Mouse (Mus musculus): ENCODE data around the gene Ptcd3. TPM values are rescaled to one million over a fixed set of nuclear protein-coding genes. Genes with fewer than 3 reads are reported as not detected.
A peak's percentile ranks its signal among the peaks of the same experiment; 100 is the strongest.
"Not testable (repeated sequence)": the region's sequence is repeated elsewhere in the genome, so short reads cannot be mapped to it uniquely, and the experiment has no call there.

Ptcd3 gene
- polyA plus RNA-seq, 1 experiment from 2014 or later: 131 TPM

DNA sequence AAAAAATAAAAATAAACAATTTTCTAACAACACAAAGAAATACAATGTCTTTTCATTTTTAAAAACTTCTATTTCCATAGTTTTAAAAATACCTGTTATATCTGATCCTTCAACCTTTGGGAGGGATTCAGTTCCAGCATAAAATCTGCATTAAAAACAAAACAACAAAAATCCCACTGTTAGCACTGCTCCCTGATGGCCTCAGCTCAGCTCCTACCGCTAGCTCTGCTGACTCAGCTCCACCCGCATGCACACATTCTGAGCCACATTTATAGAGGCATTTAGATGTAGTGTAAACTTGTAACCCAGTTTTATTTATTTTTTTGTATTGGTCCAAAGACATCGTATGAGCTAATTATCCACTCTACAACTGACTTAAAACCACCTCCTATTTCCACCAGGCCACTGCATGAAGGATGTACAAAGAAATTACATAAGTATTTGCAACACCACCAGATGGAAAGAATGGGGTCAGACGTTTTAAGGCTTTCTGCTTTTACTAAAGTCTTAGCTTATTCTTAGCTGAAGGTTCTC, 781 bp downstream of the Ptcd3 start:
- no peaks in the 10 kb centered on the region for H3K27me3 ChIP-seq (ENCODE audit: control insufficient read depth, insufficient read depth, low read length)
- peak overlapping the region; percentile 73 for H3K9ac ChIP-seq (ENCODE audit: low read depth, low read length)
- peak overlapping the region; percentile 82 for H3K4me2 ChIP-seq (replicated peaks; ENCODE audit: low read depth, low read length)
- 6% methylated on average over 4 of the region's 4 CpGs for WGBS
- H3K27ac ChIP-seq (ENCODE audit: low read depth, low read length): no peak overlapping the region
- H3K4me1 ChIP-seq (ENCODE audit: control insufficient read depth, insufficient read depth, low read length): peaks cover 10% of the 10 kb centered on the region; the same call in 1 of the 2 replicates
- H3K9me3 ChIP-seq (ENCODE audit: control insufficient read depth, low read length): no peaks in the 10 kb centered on the region
- no peak for ATAC-seq (ENCODE audit: low FRiP score, low TSS enrichment)
- peak overlapping the region; percentile 85 for H3K4me3 ChIP-seq (ENCODE audit: low read length)
- H3K36me3 ChIP-seq (ENCODE audit: control insufficient read depth, insufficient read depth, low read length): peaks cover 38% of the 10 kb centered on the region

DNA sequence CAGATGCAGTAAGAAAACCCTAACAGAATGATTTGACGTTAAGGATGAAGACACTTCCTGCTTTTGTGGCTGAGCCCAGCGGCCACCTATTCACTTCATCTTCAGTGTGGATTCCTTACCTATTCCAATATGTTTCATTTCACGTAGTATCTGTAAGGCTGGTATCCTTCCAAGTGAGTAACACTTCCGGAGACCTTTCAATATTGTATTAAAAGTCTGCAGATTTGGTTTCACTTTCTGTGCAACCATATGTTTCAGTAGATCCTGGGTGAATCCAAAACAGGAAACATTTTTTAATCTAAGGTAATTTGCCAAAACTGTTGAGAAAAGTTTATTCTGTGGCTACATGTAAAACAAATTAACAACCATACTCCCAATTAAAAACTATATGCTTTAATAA, 15.3 kb downstream of the Ptcd3 start:
- Histone ChIP-seq H3K9me3 (ENCODE audit: control insufficient read depth, low read length) (no peaks in the 10 kb centered on the region), H3K36me3 (ENCODE audit: control insufficient read depth, insufficient read depth, low read length) (peaks cover 98% of the 10 kb centered on the region), H3K4me1 (ENCODE audit: control insufficient read depth, insufficient read depth, low read length) (no peaks in the 10 kb centered on the region), H3K27ac (ENCODE audit: low read depth, low read length) (no peak overlapping the region), H3K9ac (ENCODE audit: low read depth, low read length) (no peak overlapping the region), H3K27me3 (ENCODE audit: control insufficient read depth, insufficient read depth, low read length) (no peaks in the 10 kb centered on the region), H3K4me3 (ENCODE audit: low read length) (no peak overlapping the region), H3K4me2 (replicated peaks; ENCODE audit: low read depth, low read length) (no peak overlapping the region)
- WGBS: 94% methylated on average over 4 of the region's 4 CpGs
- ATAC-seq (ENCODE audit: low FRiP score, low TSS enrichment): no peak

DNA sequence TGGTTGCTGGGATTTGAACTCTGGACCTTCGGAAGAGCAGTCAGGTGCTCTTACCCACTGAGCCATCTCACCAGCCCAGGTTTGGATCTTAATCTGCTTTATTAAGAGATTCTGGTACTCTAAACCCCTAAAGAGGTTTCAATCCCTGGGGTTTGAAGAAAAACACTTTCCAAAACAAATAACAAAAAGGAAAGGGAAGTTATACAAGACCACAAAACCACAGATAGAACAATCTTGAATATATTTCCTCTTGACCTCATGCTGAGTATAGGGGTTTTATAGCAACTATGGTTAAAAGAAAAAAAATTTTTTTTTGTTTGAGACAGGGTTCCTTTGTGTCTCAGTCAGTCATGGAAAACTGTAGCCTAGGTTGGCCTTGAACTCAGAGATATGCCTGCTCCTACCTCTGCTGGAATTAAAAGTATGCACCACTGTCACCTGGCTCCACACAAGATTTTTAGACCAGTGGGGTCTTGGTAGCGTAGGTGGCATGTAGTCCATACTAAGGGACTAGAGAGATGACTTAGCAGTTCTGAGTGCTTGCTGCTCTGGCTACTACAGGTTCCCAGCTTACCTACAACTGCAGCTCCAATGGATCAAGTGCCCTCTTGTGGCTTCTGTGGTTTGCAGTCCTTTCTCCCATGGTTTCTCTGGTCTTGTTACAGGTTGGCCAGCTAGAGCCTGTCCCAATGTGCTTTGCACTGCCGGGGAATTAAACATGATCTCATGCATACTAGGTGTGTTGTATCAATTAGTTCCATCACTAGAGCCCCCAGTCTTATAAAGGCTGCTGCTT, 30.4 kb downstream of the Ptcd3 start:
- WGBS: 91% methylated on average over 3 of the region's 3 CpGs
- H3K4me2 ChIP-seq (replicated peaks; ENCODE audit: low read depth, low read length): no peak overlapping the region
- H3K9ac ChIP-seq (ENCODE audit: low read depth, low read length): no peak overlapping the region
- H3K4me3 ChIP-seq (ENCODE audit: low read length): no peak overlapping the region
- H3K9me3 ChIP-seq (ENCODE audit: control insufficient read depth, low read length): no peaks in the 10 kb centered on the region
- peaks cover 85% of the 10 kb centered on the region for H3K36me3 ChIP-seq (ENCODE audit: control insufficient read depth, insufficient read depth, low read length)
- H3K27ac ChIP-seq (ENCODE audit: low read depth, low read length): no peak overlapping the region
- no peaks in the 10 kb centered on the region for H3K27me3 ChIP-seq (ENCODE audit: control insufficient read depth, insufficient read depth, low read length)
- no peak for ATAC-seq (ENCODE audit: low FRiP score, low TSS enrichment)
- H3K4me1 ChIP-seq (ENCODE audit: control insufficient read depth, insufficient read depth, low read length): no peaks in the 10 kb centered on the region

DNA sequence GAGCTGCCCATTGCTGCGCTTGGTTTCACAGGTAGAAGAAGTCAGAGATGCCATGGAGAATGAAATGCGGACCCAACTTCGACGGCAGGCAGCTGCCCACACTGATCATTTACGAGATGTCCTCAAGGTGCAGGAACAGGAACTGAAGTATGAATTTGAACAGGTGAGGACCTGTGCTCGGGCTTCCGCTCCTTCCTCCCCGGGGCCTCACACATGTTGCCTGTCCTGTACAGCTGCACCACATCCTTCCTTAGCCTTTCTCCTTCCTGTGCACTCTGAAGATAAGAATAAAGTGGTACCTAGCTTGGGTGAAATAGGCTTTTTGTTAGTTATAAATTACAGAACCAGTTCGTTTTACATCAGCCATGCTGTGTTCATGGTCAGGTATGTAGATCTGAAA, 37.2 kb downstream of the Ptcd3 start:
- Histone ChIP-seq H3K4me3 (ENCODE audit: low read length) (no peak overlapping the region), H3K4me2 (replicated peaks; ENCODE audit: low read depth, low read length) (no peak overlapping the region), H3K9ac (ENCODE audit: low read depth, low read length) (no peak overlapping the region), H3K36me3 (ENCODE audit: control insufficient read depth, insufficient read depth, low read length) (peaks cover 78% of the 10 kb centered on the region), H3K9me3 (ENCODE audit: control insufficient read depth, low read length) (no peaks in the 10 kb centered on the region), H3K27ac (ENCODE audit: low read depth, low read length) (no peak overlapping the region), H3K27me3 (ENCODE audit: control insufficient read depth, insufficient read depth, low read length) (no peaks in the 10 kb centered on the region), H3K4me1 (ENCODE audit: control insufficient read depth, insufficient read depth, low read length) (no peaks in the 10 kb centered on the region)
- ATAC-seq (ENCODE audit: low FRiP score, low TSS enrichment): no peak
- 92% methylated on average over 9 of the region's 9 CpGs for WGBS

DNA sequence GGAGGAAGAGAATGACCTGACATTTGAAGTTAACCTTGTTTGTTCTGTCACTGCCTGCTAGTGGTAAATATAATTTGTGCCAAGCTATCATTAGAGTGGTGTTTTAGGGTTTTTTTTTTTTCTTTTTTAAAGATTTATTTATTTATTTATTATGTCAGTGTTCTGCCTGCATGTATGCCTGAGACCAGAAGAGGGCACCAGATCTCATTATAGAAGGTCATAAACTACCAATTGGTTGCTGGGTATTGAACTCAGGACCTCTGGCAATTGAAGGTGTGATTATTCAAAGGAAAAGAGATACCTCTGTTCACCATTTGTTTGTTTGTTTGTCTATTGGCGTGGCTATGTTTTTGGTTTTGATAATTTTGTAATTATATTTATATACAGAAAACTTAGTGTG, 39.7 kb downstream of the Ptcd3 start:
- H3K4me1 ChIP-seq (ENCODE audit: control insufficient read depth, insufficient read depth, low read length): no peaks in the 10 kb centered on the region
- H3K27ac ChIP-seq (ENCODE audit: low read depth, low read length): no peak overlapping the region
- no peak overlapping the region for H3K9ac ChIP-seq (ENCODE audit: low read depth, low read length)
- no peak overlapping the region for H3K4me3 ChIP-seq (ENCODE audit: low read length)
- H3K9me3 ChIP-seq (ENCODE audit: control insufficient read depth, low read length): no peaks in the 10 kb centered on the region
- ATAC-seq (ENCODE audit: low FRiP score, low TSS enrichment): no peak
- WGBS: 79% methylated on average over 1 of the region's 1 CpGs
- H3K27me3 ChIP-seq (ENCODE audit: control insufficient read depth, insufficient read depth, low read length): no peaks in the 10 kb centered on the region
- peaks cover 79% of the 10 kb centered on the region for H3K36me3 ChIP-seq (ENCODE audit: control insufficient read depth, insufficient read depth, low read length)
- no peak overlapping the region for H3K4me2 ChIP-seq (replicated peaks; ENCODE audit: low read depth, low read length)

DNA sequence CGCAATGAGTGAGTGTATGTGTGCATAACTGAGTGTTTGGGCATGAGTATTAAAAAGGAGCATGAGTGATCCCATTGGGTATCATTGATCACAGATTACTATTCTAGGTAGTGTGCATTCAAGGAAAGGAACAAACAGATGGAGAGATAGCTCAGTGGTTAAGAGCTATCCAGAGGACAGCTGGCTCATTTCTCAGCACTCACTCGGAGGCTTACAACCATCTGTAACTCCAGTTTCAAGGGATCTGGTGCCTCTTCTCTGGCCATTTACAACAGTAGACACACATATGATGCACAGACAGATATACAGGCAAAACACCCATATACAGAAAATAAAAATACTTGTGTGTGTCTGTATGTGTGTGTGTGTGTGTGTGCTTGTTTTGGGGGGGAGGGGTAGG, 40.8 kb downstream of the Ptcd3 start:
- Histone ChIP-seq H3K9me3 (ENCODE audit: control insufficient read depth, low read length) (no peaks in the 10 kb centered on the region), H3K36me3 (ENCODE audit: control insufficient read depth, insufficient read depth, low read length) (peaks cover 81% of the 10 kb centered on the region), H3K27ac (ENCODE audit: low read depth, low read length) (no peak overlapping the region), H3K9ac (ENCODE audit: low read depth, low read length) (no peak overlapping the region), H3K27me3 (ENCODE audit: control insufficient read depth, insufficient read depth, low read length) (no peaks in the 10 kb centered on the region), H3K4me3 (ENCODE audit: low read length) (no peak overlapping the region), H3K4me2 (replicated peaks; ENCODE audit: low read depth, low read length) (no peak overlapping the region), H3K4me1 (ENCODE audit: control insufficient read depth, insufficient read depth, low read length) (no peaks in the 10 kb centered on the region)
- WGBS: 89% methylated on average over 2 of the region's 2 CpGs
- no peak for ATAC-seq (ENCODE audit: low FRiP score, low TSS enrichment)

DNA sequence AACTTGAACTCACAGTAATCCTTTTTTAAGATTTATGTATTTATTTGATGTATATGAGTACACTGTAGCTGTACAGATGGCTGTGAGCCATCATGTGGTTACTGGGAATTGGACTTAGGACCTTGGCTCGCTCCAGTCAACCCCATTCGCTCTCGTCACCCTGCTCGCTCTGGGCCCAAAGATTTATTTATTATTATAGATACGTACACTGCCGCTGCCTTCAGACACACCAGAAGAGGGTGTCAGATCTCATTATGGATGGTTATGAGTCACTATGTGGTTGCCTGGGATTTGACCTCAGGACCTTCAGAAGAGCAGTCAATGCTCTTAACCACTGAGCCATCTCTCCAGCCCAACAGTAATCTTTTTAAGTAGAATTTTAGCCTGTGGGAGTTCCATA, 61.6 kb downstream of the Ptcd3 start:
- not testable (repeated sequence) for H3K27ac ChIP-seq (ENCODE audit: low read depth, low read length); H3K9ac ChIP-seq (ENCODE audit: low read depth, low read length); H3K4me2 ChIP-seq (replicated peaks; ENCODE audit: low read depth, low read length); ATAC-seq (ENCODE audit: low FRiP score, low TSS enrichment); H3K4me3 ChIP-seq (ENCODE audit: low read length); H3K4me1 ChIP-seq (ENCODE audit: control insufficient read depth, insufficient read depth, low read length); H3K27me3 ChIP-seq (ENCODE audit: control insufficient read depth, insufficient read depth, low read length); H3K9me3 ChIP-seq (ENCODE audit: control insufficient read depth, low read length)
- peaks cover 40% of the 10 kb centered on the region for H3K36me3 ChIP-seq (ENCODE audit: control insufficient read depth, insufficient read depth, low read length)
- 91% methylated on average over 6 of the region's 6 CpGs for WGBS

DNA sequence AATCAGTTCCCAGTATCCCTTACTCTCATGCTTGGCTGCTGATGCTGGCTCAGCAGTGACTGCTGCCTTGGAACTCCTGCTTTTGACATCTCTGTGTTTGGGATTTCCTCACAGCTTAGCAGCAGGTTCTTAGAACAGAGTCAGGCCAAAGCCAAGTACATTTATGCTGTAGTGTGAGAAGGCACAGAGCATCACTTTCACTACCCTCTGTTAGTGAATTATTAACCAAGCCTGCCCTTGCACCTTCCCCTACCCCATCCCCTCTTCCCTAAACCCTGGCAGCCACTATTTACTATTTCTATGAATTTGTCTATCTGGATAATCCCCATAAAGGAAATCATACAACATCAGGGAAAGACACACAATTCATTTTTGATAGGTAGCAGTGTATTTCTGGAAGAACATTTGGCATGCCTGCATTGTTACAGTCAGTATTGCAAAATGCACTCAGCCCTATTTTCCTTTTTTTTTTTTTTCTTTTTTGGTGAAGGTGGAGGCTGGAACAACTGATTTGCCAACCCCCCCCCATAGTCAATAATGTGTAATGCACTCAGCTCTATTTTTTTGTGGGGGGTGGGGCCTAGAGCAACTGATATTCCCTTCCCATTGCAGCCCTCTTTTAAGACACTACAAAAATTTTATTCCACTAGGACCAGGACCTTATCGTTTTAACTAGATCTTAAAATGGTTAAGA, 67.8 kb downstream of the Ptcd3 start:
- H3K36me3 ChIP-seq (ENCODE audit: control insufficient read depth, insufficient read depth, low read length): peaks cover 9% of the 10 kb centered on the region; the same call in 1 of the 2 replicates
- no peak overlapping the region for H3K9ac ChIP-seq (ENCODE audit: low read depth, low read length)
- 97% methylated on average over 1 of the region's 1 CpGs for WGBS
- no peaks in the 10 kb centered on the region for H3K27me3 ChIP-seq (ENCODE audit: control insufficient read depth, insufficient read depth, low read length)
- no peaks in the 10 kb centered on the region for H3K9me3 ChIP-seq (ENCODE audit: control insufficient read depth, low read length)
- H3K4me1 ChIP-seq (ENCODE audit: control insufficient read depth, insufficient read depth, low read length): no peaks in the 10 kb centered on the region
- H3K4me3 ChIP-seq (ENCODE audit: low read length): no peak overlapping the region
- H3K4me2 ChIP-seq (replicated peaks; ENCODE audit: low read depth, low read length): no peak overlapping the region
- no peak for ATAC-seq (ENCODE audit: low FRiP score, low TSS enrichment)
- no peak overlapping the region for H3K27ac ChIP-seq (ENCODE audit: low read depth, low read length)

DNA sequence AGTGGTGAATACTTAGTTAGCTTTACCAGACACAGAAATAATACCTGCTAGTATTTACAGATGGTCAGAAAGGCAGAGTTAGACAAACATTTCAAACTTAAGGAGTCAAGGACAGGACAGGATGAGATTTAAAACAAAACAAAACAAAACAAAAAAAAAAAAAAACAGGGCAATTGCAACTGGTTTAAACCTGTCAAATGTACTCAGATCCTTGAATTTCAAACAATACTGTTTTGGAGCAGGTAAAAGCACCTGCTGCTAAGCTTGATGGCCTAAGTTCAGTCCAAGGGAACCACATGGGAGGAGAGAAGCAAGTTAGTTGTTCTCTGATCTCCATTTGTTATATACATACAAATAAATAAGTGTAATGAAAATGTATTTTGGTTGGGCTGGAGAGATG, 68.7 kb downstream of the Ptcd3 start:
- Histone ChIP-seq H3K4me1 (ENCODE audit: control insufficient read depth, insufficient read depth, low read length) (no peaks in the 10 kb centered on the region), H3K9me3 (ENCODE audit: control insufficient read depth, low read length) (no peaks in the 10 kb centered on the region), H3K4me2 (replicated peaks; ENCODE audit: low read depth, low read length) (no peak overlapping the region), H3K4me3 (ENCODE audit: low read length) (no peak overlapping the region), H3K27me3 (ENCODE audit: control insufficient read depth, insufficient read depth, low read length) (no peaks in the 10 kb centered on the region), H3K27ac (ENCODE audit: low read depth, low read length) (no peak overlapping the region), H3K36me3 (ENCODE audit: control insufficient read depth, insufficient read depth, low read length) (no peaks in the 10 kb centered on the region; the same call in 1 of the 2 replicates), H3K9ac (ENCODE audit: low read depth, low read length) (no peak overlapping the region)
- no peak for ATAC-seq (ENCODE audit: low FRiP score, low TSS enrichment)

All from kidney, embryonic 14.5 days (tissue).